ENCODE assay signal across 29 mouse cellular contexts in genomic region chr5:105310941-105311340, GRCm38 (mm10). TPM values are rescaled to one million over a fixed set of nuclear protein-coding genes. Genes with fewer than 3 reads are reported as not detected.
DNase-seq lines count a peak whose midpoint lies in the region; ATAC-seq and TF ChIP-seq lines count a peak whose summit lies in the region.
"Had no signal": no experiment of that assay in that cellular context is flagged by ENCODE, and none has a peak within 500 bp of the region (broad histone marks: within the 10 kb centered on the region; RNA-seq: fewer than 3 reads in every experiment).

No protein-coding gene starts in this region.

- H3K9ac ChIP-seq in lung, embryonic 14.5 days, result no peak overlapping the region
- no peak overlapping the region for H3K9ac ChIP-seq in lung, postnatal 0 days (replicated peaks; ENCODE audit: low read depth)
- H3K9ac ChIP-seq: forebrain, embryonic 13.5 days; hindbrain, embryonic 13.5 days; limb, embryonic 13.5 days; midbrain, embryonic 15.5 days had no signal

- H3K27me3 ChIP-seq in lung, embryonic 14.5 days (ENCODE audit: insufficient read depth, low read length), result no peaks in the 10 kb centered on the region
- no peaks in the 10 kb centered on the region for H3K27me3 ChIP-seq in lung, postnatal 0 days (replicated peaks; ENCODE audit: insufficient read depth, low read length)
- H3K27me3 ChIP-seq in Patski, result no peaks in the 10 kb centered on the region
- H3K27me3 ChIP-seq: forebrain, embryonic 13.5 days; hindbrain, embryonic 13.5 days; limb, embryonic 13.5 days; midbrain, embryonic 15.5 days had no signal

- intact Hi-C loops in gastrocnemius, adult 2 months (cut with DNase I), result no loop called here
- intact Hi-C loops in gastrocnemius, postnatal 36 days (cut with DNase I), result no loop called here

- no peak for DNase-seq in gastrocnemius, adult 2 months
- DNase-seq in gastrocnemius, postnatal 36 days, result no peak
- no peak for DNase-seq in lung, embryonic 14.5 days
- DNase-seq in lung, postnatal 0 days (ENCODE audit: low spot score), result no peak
- DNase-seq in Patski (ENCODE audit: low read depth, low spot score), result no peak
- DNase-seq in thymus, postnatal 14 days, result no peak
- DNase-seq in adrenal gland, adult 2 months, result no peak
- DNase-seq: cerebellum, adult 8-10 months; cerebellum, postnatal 36 days; gastrocnemius, postnatal 14 days; heart, adult 11 months; heart, postnatal 4 days; kidney, adult 8-10 months; kidney, postnatal 10 days; lung, adult 18-20 months; lung, postnatal 14 days had no signal

- no peak overlapping the region for H3K4me3 ChIP-seq in gastrocnemius, adult 2 months
- H3K4me3 ChIP-seq in lung, embryonic 14.5 days (ENCODE audit: low read depth, low read length), result no peak overlapping the region
- no peak overlapping the region for H3K4me3 ChIP-seq in lung, postnatal 0 days (ENCODE audit: low read depth, low read length)
- H3K4me3 ChIP-seq: forebrain, embryonic 13.5 days; hindbrain, embryonic 13.5 days; left cerebral cortex, adult 2 months; limb, embryonic 13.5 days; midbrain, embryonic 15.5 days had no signal

- no peak overlapping the region for H3K27ac ChIP-seq in gastrocnemius, adult 2 months
- no peak overlapping the region for H3K27ac ChIP-seq in lung, embryonic 14.5 days (ENCODE audit: low read depth)
- no peak overlapping the region for H3K27ac ChIP-seq in lung, postnatal 0 days (ENCODE audit: low read length)
- H3K27ac ChIP-seq: forebrain, embryonic 13.5 days; hindbrain, embryonic 13.5 days; left cerebral cortex, adult 2 months; limb, embryonic 13.5 days; midbrain, embryonic 15.5 days had no signal

- POLR2A ChIA-PET in Patski (lab: Charles Lee), result no interaction called here

- no peaks in the 10 kb centered on the region for H3K36me3 ChIP-seq in lung, embryonic 14.5 days (ENCODE audit: insufficient read depth)
- H3K36me3 ChIP-seq in lung, postnatal 0 days (ENCODE audit: insufficient read depth, low read length), result no peaks in the 10 kb centered on the region
- H3K36me3 ChIP-seq: hindbrain, embryonic 13.5 days; limb, embryonic 13.5 days; midbrain, embryonic 15.5 days had no signal

- peak; percentile 22; the same call in 1 of the 2 replicates for TF ChIP-seq CTCF in gastrocnemius, adult 2 months (IDR thresholded peaks at IDR 0.05)
- peak; percentile 13; the same call in 1 of the 2 replicates for TF ChIP-seq CTCF in lung, embryonic 14.5 days (IDR thresholded peaks at IDR 0.05; ENCODE audit: low read depth)
- no peak; the same call in 1 of the 2 replicates for TF ChIP-seq CTCF in lung, postnatal 0 days (IDR thresholded peaks at IDR 0.05)
- peak; percentile 25 for TF ChIP-seq CTCF in Patski (IDR thresholded peaks at IDR 0.05)

- in situ Hi-C loops in Patski (cut with MboI; ENCODE audit: low pct_unique_long_range_greater_than_20kb), result loop anchor here (25.0 kb wide), 2 partner anchors 299 to 849 kb away; partner anchors contain the start of gene Pkd2

- H3K4me1 ChIP-seq in lung, embryonic 14.5 days (ENCODE audit: insufficient read depth), result no peaks in the 10 kb centered on the region
- no peaks in the 10 kb centered on the region for H3K4me1 ChIP-seq in lung, postnatal 0 days (ENCODE audit: insufficient read depth, low read depth, low read length)
- H3K4me1 ChIP-seq: forebrain, embryonic 13.5 days; hindbrain, embryonic 13.5 days; limb, embryonic 13.5 days; midbrain, embryonic 15.5 days had no signal

- no peak overlapping the region for H3K4me2 ChIP-seq in lung, embryonic 14.5 days
- H3K4me2 ChIP-seq in lung, postnatal 0 days (replicated peaks; ENCODE audit: low read depth, low read length), result no peak overlapping the region
- H3K4me2 ChIP-seq: forebrain, embryonic 13.5 days; heart, embryonic 11.5 days; hindbrain, embryonic 13.5 days; limb, embryonic 13.5 days; liver, embryonic 11.5 days; midbrain, embryonic 15.5 days had no signal

- TF ChIP-seq EP300 in lung, postnatal 0 days (IDR thresholded peaks at IDR 0.05), result no peak

- CTCF ChIA-PET in Patski (lab: Charles Lee), result no interaction called here

- ATAC-seq in lung, embryonic 14.5 days (ENCODE audit: insufficient read depth), result no peak
- ATAC-seq in lung, postnatal 0 days, result no peak
- no peak for ATAC-seq in Patski
- ATAC-seq: forebrain, embryonic 13.5 days; intestine, embryonic 16.5 days; midbrain, embryonic 15.5 days had no signal

- 57% methylated on average over 2 of the region's 2 CpGs for WGBS in lung, embryonic 14.5 days
- WGBS in lung, postnatal 0 days, result 70% methylated on average over 2 of the region's 2 CpGs

- no peaks in the 10 kb centered on the region for H3K9me3 ChIP-seq in lung, embryonic 14.5 days (ENCODE audit: low read depth, low read length)
- no peaks in the 10 kb centered on the region for H3K9me3 ChIP-seq in lung, postnatal 0 days (ENCODE audit: low read length)
- H3K9me3 ChIP-seq: forebrain, embryonic 13.5 days; hindbrain, embryonic 13.5 days; midbrain, embryonic 15.5 days had no signal

RNA-seq across cellular contexts. Expression of gene Gbp6, which starts 17.4 kb away (rescaled TPM):
- 1 to 10 TPM; 3.8 to 4.1 TPM for total RNA-seq in gastrocnemius, adult 2 months (2021)
- 1 to 10 TPM; 1.4 to 2.5 TPM for total RNA-seq in gastrocnemius, postnatal 36 days (2021)
- 1.0 and 1.6 TPM in 2 replicates for polyA plus RNA-seq in lung, embryonic 14.5 days (2014; fragmentation: Nextera tagmentation; extraction: Ambion mirVana)
- 3.1 and 4.5 TPM in 2 replicates for polyA plus RNA-seq in lung, postnatal 0 days (2015; fragmentation: Nextera tagmentation; extraction: Ambion mirVana)
- polyA plus RNA-seq in Patski (2021), result 0.60 TPM
- 10 to 100 TPM; 15.0 to 19.5 TPM for total RNA-seq in adrenal gland, adult 2 months (2021)
- 1.4 and 1.5 TPM in 2 replicates for polyA plus RNA-seq in adrenal gland, adult 2 months (2012; rRNA removed)

RNA-seq across cellular contexts. Expression of gene Gm43302, which starts 17.4 kb away (rescaled TPM):
- total RNA-seq in gastrocnemius, adult 2 months (2021), result under 1 TPM; 0.08 to 0.89 TPM
- under 1 TPM in 1 of 2 experiments, not detected in 1; 0.89 TPM for total RNA-seq in gastrocnemius, postnatal 36 days (2021)
- 0.29 TPM in 1 of 2 replicates, not detected in the other for polyA plus RNA-seq in lung, embryonic 14.5 days (2014; fragmentation: Nextera tagmentation; extraction: Ambion mirVana)
- polyA plus RNA-seq in lung, postnatal 0 days (2015; fragmentation: Nextera tagmentation; extraction: Ambion mirVana), result 0.07 TPM in 2 replicates
- 0.40 TPM for polyA plus RNA-seq in Patski (2021)
- total RNA-seq in adrenal gland, adult 2 months (2021), result under 1 TPM in 1 of 2 experiments, not detected in 1; 0.07 TPM
- polyA plus RNA-seq in adrenal gland, adult 2 months (2012; rRNA removed), result 1.6 and 2.3 TPM in 2 replicates
- total RNA-seq: gastrocnemius, postnatal 14 days; heart, postnatal 4 days; layer of hippocampus, postnatal 10 days; left cerebral cortex, adult 2 months; left cerebral cortex, postnatal 36 days; neutrophil, adult 5-6 weeks had no signal
- polyA plus RNA-seq: embryonic facial prominence, embryonic 11.5 days; heart, embryonic 11.5 days; heart, embryonic 16.5 days; limb, embryonic 13.5 days; liver, embryonic 11.5 days had no signal
